Mouse (Mus musculus) lung, postnatal 0 days (tissue): ENCODE measurements around the gene Gm20388. TPM values are rescaled to one million over a fixed set of nuclear protein-coding genes. Genes with fewer than 3 reads are reported as not detected.

Experiments
- ATAC-seq: fragments of 200-750 bp; cut with Nextera tagmentation; 2 replicates; pipeline ENCODE4 v1.8.0; 2017; ENCODE audit warnings: moderate library complexity
- DNase-seq: peaks from one replicate; pipeline ENCODE4 v3.0.0-alpha.2; 2016; ENCODE audit warnings: low spot score
- H3K27ac ChIP-seq: fragments of 300-500 bp; sonication (generic); 2 replicates; pipeline ENCODE4 v1.5.1; 2014; ENCODE audit warnings: antibody characterized with exemption, mild to moderate bottlenecking, low read length, mixed read lengths
- H3K27me3 ChIP-seq: fragments of 300-500 bp; sonication (generic); replicated peaks from 2 replicates; pipeline ENCODE4 v1.6.1; 2014; ENCODE audit warnings: low read length, mixed read lengths; ENCODE audit not compliant: insufficient read depth
- H3K36me3 ChIP-seq: fragments of 300-500 bp; sonication (generic); 2 replicates; pipeline ENCODE4 v1.6.1; 2014; ENCODE audit warnings: low read length, mixed read lengths; ENCODE audit not compliant: insufficient read depth
- H3K4me1 ChIP-seq: fragments of 300-500 bp; sonication (generic); 2 replicates; pipeline ENCODE4 v1.6.1; 2014; ENCODE audit warnings: antibody characterized with exemption, low read depth, low read length, mixed read lengths; ENCODE audit not compliant: insufficient read depth
- H3K4me2 ChIP-seq: fragments of 300-500 bp; sonication (generic); replicated peaks from 2 replicates; pipeline ENCODE4 v1.6.1; 2014; ENCODE audit warnings: low read depth, mild to moderate bottlenecking, low read length, moderate library complexity, mixed read lengths
- H3K4me3 ChIP-seq: fragments of 300-500 bp; sonication (generic); 2 replicates; pipeline ENCODE4 v1.5.1; 2014; ENCODE audit warnings: low read depth, low read length
- H3K9ac ChIP-seq: fragments of 300-500 bp; sonication (generic); replicated peaks from 2 replicates; pipeline ENCODE4 v1.6.1; 2014; ENCODE audit warnings: low read depth, mild to moderate bottlenecking
- H3K9me3 ChIP-seq: fragments of 300-500 bp; sonication (generic); 2 replicates; pipeline ENCODE4 v1.6.1; 2016; ENCODE audit warnings: low read length, mixed read lengths
- CTCF ChIP-seq: IDR thresholded peaks from 2 replicates; pipeline ENCODE4 v1.5.1; 2016; ENCODE audit warnings: antibody characterized with exemption, mild to moderate bottlenecking
- EP300 ChIP-seq: IDR thresholded peaks from 2 replicates; pipeline ENCODE4 v1.6.1; 2016; ENCODE audit warnings: antibody characterized with exemption, mild to moderate bottlenecking, control low read depth
- WGBS: fragments of 180-500 bp; shearing (Covaris S2); extraction: QIAGEN DNeasy Blood & Tissue Kit; methylation state at CpG from one replicate; pipeline ENCODE4 v1.1.7; 2014; 5-methylcytosine and 5-hydroxymethylcytosine counted together
- polyA plus RNA-seq: library from polyadenylated mRNA; unstranded; fragments of >200 nt; fragmentation: Nextera tagmentation; extraction: Ambion mirVana; gene quantifications from 2 replicates; pipeline ENCODE4 v1.2.1, GENCODE M21; 2015

Gm20388 gene
- polyA plus RNA-seq, 1 experiment from 2014 or later, result not detected

DNA sequence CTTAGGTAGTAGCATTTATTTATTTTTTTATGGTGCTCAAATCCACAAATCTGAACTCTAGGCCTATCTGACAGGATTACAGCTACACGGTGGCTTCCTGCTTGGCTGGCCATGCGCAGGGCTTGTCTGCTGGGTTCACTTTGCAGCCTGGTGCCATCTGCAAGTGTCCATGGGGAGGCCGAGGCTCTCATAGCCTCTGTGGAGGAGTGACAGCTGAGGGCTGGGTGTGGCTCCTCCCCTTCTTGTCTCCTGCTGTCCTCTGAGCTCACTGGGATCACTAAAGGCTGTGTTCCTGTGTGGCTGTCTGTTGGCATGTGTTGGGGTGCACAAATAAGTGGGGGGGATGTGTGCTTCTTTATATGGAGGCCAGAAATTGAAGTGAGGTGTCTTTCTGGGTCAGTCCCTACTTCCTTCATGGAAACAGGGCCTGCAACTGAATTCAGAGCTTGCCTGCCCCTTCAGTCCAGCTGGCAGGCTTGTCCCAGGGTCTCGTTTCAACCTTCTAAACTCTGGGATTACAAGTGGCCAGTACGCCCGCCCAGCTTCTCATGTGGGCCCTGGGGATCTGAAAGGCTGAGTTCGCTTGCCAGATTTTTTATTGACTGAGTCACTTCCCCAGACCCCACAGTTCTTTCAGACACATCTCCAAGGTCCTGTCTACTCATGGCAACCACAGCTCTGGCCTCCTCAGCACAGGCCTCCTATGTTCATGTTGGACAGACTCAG lies 304.9 kb downstream of the Gm20388 start:
- Histone ChIP-seq H3K9me3 (no peaks in the 10 kb centered on the region), H3K4me3 (no peak overlapping the region), H3K27me3 (no peaks in the 10 kb centered on the region), H3K4me2 (no peak overlapping the region), H3K27ac (no peak overlapping the region), H3K4me1 (no peaks in the 10 kb centered on the region), H3K9ac (no peak overlapping the region), H3K36me3 (no peaks in the 10 kb centered on the region)
- TF ChIP-seq EP300 (no peak), CTCF (no peak)
- DNase-seq (peak; percentile 45), ATAC-seq (0 out of 2 replicates have a peak, but pooled peaks have one; percentile 23)
- WGBS, result 49% methylated on average over 7 of the region's 7 CpGs

DNA sequence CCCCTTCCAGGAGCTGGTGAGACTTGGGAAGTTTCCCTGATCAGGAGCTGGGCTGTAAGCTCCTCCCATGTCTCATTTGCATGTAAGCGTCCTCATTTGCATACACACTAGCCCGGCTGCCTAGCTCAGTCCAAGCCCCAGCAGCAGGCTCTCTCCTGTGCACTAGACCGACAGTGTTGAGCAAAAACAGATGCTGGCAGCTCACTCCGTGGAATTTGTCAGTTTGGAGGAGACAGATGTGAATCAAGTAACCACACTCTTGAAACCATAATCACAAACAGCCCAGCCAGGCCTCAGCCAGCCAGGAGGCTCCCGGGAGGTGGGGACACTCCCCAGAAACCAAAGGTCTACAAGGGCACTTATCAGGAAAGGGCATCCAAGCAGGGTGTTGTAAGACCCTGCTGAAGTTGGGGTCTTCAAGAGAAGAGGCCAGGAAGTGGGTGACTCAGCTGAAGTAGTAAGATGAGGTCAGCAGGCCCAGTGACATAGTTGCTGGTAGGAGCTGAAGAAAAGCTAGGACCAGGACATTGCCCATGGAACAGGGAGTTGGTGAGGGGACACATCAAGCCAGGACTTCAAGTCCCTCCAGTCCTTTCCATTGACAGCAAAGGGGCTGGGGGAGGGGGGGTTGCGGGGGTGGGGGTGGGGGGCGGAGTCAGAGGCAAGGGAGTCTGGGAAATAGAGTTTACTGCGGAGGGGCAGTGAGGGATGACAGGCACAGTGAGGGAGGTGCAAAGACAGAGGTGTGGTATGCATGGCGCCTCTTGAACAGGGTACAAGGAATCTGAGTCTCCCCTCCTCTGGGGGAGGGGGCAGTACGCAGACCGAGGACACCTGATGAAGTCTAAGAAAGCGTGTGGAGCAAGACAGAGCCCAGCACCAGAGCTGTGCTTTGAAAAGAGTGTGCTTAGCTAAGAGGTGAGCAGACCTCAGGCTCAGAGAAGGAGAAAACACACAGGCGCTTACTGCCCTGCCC lies 306.5 kb downstream of the Gm20388 start:
- H3K27ac ChIP-seq, result peak overlapping the region; percentile 51
- ATAC-seq (peak; percentile 85), DNase-seq (peak; percentile 89)
- TF ChIP-seq EP300 (0 out of 2 replicates have a peak, but pooled peaks have one; percentile 36), CTCF (no peak)
- H3K27me3 ChIP-seq, result no peaks in the 10 kb centered on the region
- no peaks in the 10 kb centered on the region for H3K36me3 ChIP-seq
- H3K4me2 ChIP-seq, result no peak overlapping the region
- H3K9me3 ChIP-seq, result no peaks in the 10 kb centered on the region
- no peaks in the 10 kb centered on the region for H3K4me1 ChIP-seq
- no peak overlapping the region for H3K4me3 ChIP-seq
- 19% methylated on average over 13 of the region's 13 CpGs for WGBS
- H3K9ac ChIP-seq, result no peak overlapping the region

DNA sequence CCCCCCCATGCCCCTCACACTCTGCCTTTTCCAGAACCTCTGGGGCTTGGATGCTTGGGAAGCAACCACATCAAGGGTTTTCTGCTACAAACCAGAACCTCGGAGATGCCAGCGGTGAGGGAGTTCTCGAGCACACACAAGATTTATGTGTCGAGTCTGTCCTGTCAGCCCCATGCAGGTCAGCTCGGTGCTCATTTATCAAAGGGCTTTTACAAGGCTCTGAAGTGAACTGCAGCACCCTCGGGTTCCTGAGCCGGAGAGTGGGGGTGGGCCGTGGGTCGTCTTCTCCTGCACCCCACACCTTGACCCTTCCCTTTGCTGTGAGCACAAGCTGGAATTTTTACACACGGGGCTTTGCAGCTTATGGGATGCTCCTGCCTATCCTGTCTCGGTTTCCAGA lies 311.9 kb downstream of the Gm20388 start:
- Histone ChIP-seq H3K4me1 (no peaks in the 10 kb centered on the region), H3K9me3 (no peaks in the 10 kb centered on the region)
- 54% methylated on average over 11 of the region's 11 CpGs for WGBS

DNA sequence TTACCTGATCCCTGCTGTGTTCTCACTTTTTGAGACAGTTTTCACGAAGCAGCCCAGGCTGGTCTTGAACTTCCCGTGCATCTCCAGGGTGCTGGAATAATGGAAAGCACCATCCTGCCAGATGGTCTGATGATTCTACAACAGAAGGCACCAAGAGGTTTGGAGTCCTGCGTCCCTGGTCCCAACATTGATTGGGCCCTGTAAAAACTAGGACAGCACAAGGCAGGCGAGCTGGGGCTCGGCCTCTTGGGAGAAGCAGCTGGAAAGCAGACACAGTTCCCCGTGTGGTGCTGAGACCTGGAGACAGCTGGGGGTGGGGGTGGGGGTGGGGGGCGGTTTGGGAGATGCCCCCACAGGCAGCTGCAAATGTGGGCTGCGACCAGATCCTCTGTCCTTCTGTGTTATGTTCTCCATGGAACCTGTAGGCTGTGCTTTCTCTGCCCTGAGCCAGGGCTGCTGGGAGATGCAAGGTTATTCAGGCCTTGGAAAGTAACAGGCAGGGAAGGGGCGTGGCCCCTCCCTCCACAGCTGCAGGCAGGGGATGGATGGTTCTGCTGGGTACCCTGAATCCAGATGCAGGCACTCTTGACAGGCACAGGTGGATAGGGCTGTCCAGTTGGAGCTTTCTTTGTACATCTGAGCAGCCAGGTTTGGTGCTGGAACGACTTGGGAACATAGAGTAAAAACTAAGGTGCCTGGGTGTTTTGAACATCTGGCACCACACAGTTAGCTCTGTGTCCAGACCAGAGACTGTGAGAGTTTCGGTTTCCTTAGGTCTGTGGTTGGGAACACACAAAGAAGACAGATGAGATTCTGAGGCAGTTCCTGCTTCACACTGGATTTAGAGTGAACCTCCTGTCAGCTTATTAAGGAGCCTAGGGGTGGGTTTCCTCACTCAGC lies 314.1 kb downstream of the Gm20388 start:
- Histone ChIP-seq H3K4me1 (peaks cover 5% of the 10 kb centered on the region), H3K9ac (no peak overlapping the region), H3K36me3 (no peaks in the 10 kb centered on the region), H3K4me2 (no peak overlapping the region), H3K4me3 (no peak overlapping the region), H3K9me3 (no peaks in the 10 kb centered on the region), H3K27me3 (peaks cover 9% of the 10 kb centered on the region; the same call in 1 of the 2 replicates), H3K27ac (no peak overlapping the region)
- TF ChIP-seq EP300, result no peak
- no peak for TF ChIP-seq CTCF
- no peak for DNase-seq
- no peak for ATAC-seq
- 63% methylated on average over 11 of the region's 11 CpGs for whole genome bisulfite sequencing

More for the DNA sequence above, 311.9 kb downstream of the Gm20388 start:
- Histone ChIP-seq H3K27ac (no peak overlapping the region), H3K36me3 (no peaks in the 10 kb centered on the region), H3K9ac (no peak overlapping the region), H3K4me3 (no peak overlapping the region), H3K4me2 (no peak overlapping the region), H3K27me3 (no peaks in the 10 kb centered on the region)
- no peak for TF ChIP-seq CTCF
- TF ChIP-seq EP300, result no peak
- DNase-seq (no peak), ATAC-seq (no peak)

DNA sequence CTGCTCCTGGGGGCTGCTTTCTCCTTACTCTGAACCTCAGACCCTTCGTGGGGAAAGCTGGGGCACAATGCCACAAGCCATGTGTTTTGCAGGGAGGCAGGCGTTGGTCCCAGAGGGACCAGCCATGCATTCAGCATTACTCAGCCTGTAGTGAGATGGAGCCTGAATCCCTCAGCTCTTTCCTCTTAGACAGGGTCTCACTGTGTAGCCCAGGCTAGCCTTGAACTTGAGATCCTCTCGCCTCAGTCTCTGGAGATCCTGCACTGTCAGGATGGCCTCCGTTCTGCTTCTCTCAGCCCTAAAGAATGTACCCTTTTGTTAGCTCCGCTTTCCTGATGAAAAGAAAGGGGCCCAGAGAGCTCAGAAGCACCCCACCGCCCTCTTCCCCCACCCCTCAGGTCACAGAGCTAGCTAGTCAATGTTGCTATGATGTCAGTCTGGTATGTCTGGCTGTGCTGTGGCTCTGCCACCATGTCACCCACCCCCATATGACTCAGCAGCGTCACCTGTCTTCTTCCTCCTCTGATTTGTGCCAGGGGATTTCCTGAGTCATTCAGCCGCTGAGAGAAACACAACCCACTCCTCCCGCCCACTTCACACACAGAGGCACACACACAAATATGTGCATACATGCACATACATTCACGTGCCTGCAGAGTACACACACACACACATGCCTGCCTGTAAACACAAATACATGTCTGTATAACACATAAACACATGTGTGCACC lies 314.9 kb downstream of the Gm20388 start:
- no peaks in the 10 kb centered on the region for H3K9me3 ChIP-seq
- no peak overlapping the region for H3K27ac ChIP-seq
- TF ChIP-seq EP300 (no peak), CTCF (no peak)
- no peaks in the 10 kb centered on the region for H3K36me3 ChIP-seq
- no peak overlapping the region for H3K9ac ChIP-seq
- H3K4me3 ChIP-seq, result no peak overlapping the region
- H3K27me3 ChIP-seq, result peaks cover 10% of the 10 kb centered on the region; the same call in 1 of the 2 replicates
- DNase-seq (peak; percentile 46), ATAC-seq (no peak)
- H3K4me2 ChIP-seq, result no peak overlapping the region
- 60% methylated on average over 10 of the region's 10 CpGs for WGBS
- peaks cover 10% of the 10 kb centered on the region for H3K4me1 ChIP-seq
